Mouse (Mus musculus): ENCODE data around the gene Poln. TPM values are rescaled to one million over a fixed set of nuclear protein-coding genes. Genes with fewer than 3 reads are reported as not detected.

The Poln gene
- 0.54 and 0.56 TPM in 2 replicates for polyA plus RNA-seq (2016; fragmentation: Nextera tagmentation; extraction: Ambion mirVana)

- DNase-seq (ENCODE audit: low spot score): peak; percentile 99
- H3K27ac ChIP-seq: peak within 1 kb of the TSS; percentile 96
- no peaks in the 10 kb centered on the region for H3K27me3 ChIP-seq (ENCODE audit: insufficient read depth, poor library complexity, severe bottlenecking)
- peak within 1 kb of the TSS; percentile 86 for H3K4me3 ChIP-seq
- no peaks in the 10 kb centered on the region for H3K9me3 ChIP-seq
- WGBS: under 1% methylated on average over 57 of the region's 57 CpGs
- H3K4me1 ChIP-seq (replicated peaks): peaks cover 49% of the 10 kb centered on the region
- H3K36me3 ChIP-seq: peaks cover 22% of the 10 kb centered on the region
Measured at GRCm38 (mm10) chr5:34168950-34169891, at the start of gene Poln, which contains the start of gene Haus3. Poln (minus strand) TSS chr5:34169448. Haus3 (minus strand) TSS chr5:34169527.

- Histone ChIP-seq H3K4me3 (no peak overlapping the region), H3K36me3 (no peaks in the 10 kb centered on the region), H3K9me3 (no peaks in the 10 kb centered on the region), H3K27me3 (ENCODE audit: insufficient read depth, poor library complexity, severe bottlenecking) (no peaks in the 10 kb centered on the region), H3K27ac (no peak overlapping the region), H3K4me1 (replicated peaks) (0 out of 2 replicates have a peak, but pooled peaks cover 3% of the 10 kb centered on the region)
- WGBS: 75% methylated on average over 5 of the region's 5 CpGs
- DNase-seq (ENCODE audit: low spot score): no peak
Measured at GRCm38 (mm10) chr5:34218672-34219071, 49.4 kb upstream of the Poln start.

GRCm38 (mm10) chr5:34217756-34218155, 48.5 kb upstream of the Poln start:
- Histone ChIP-seq H3K27me3 (ENCODE audit: insufficient read depth, poor library complexity, severe bottlenecking) (no peaks in the 10 kb centered on the region), H3K4me1 (replicated peaks) (0 out of 2 replicates have a peak, but pooled peaks cover 3% of the 10 kb centered on the region), H3K27ac (no peak overlapping the region), H3K9me3 (no peaks in the 10 kb centered on the region), H3K36me3 (no peaks in the 10 kb centered on the region), H3K4me3 (no peak overlapping the region)
- DNase-seq (ENCODE audit: low spot score): no peak
- WGBS: 71% methylated on average over 9 of the region's 9 CpGs

- Histone ChIP-seq H3K27me3 (ENCODE audit: insufficient read depth, poor library complexity, severe bottlenecking) (no peaks in the 10 kb centered on the region), H3K9me3 (no peaks in the 10 kb centered on the region), H3K4me1 (replicated peaks) (0 out of 2 replicates have a peak, but pooled peaks cover 3% of the 10 kb centered on the region), H3K36me3 (no peaks in the 10 kb centered on the region), H3K4me3 (no peak overlapping the region), H3K27ac (no peak overlapping the region)
- WGBS: 79% methylated on average over 7 of the region's 7 CpGs
- DNase-seq (ENCODE audit: low spot score): no peak
Measured at GRCm38 (mm10) chr5:34216025-34216424, 46.8 kb upstream of the Poln start.

GRCm38 (mm10) chr5:34213659-34214058, 44.4 kb upstream of the Poln start:
- WGBS: 81% methylated on average over 8 of the region's 8 CpGs
- Histone ChIP-seq H3K4me3 (no peak overlapping the region), H3K36me3 (no peaks in the 10 kb centered on the region), H3K9me3 (no peaks in the 10 kb centered on the region), H3K4me1 (replicated peaks) (0 out of 2 replicates have a peak, but pooled peaks cover 3% of the 10 kb centered on the region), H3K27ac (no peak overlapping the region), H3K27me3 (ENCODE audit: insufficient read depth, poor library complexity, severe bottlenecking) (no peaks in the 10 kb centered on the region)
- DNase-seq (ENCODE audit: low spot score): no peak

- Histone ChIP-seq H3K36me3 (no peaks in the 10 kb centered on the region), H3K4me3 (no peak overlapping the region), H3K4me1 (replicated peaks) (peaks cover 10% of the 10 kb centered on the region), H3K27me3 (ENCODE audit: insufficient read depth, poor library complexity, severe bottlenecking) (no peaks in the 10 kb centered on the region), H3K27ac (no peak overlapping the region), H3K9me3 (no peaks in the 10 kb centered on the region)
- DNase-seq (ENCODE audit: low spot score): peak; percentile 77
- 0% methylated on average over 1 of the region's 1 CpGs for WGBS
Measured at GRCm38 (mm10) chr5:34210279-34210678, 41.0 kb upstream of the Poln start.

GRCm38 (mm10) chr5:34207503-34207902, 38.3 kb upstream of the Poln start:
- DNase-seq (ENCODE audit: low spot score): no peak
- no peaks in the 10 kb centered on the region for H3K27me3 ChIP-seq (ENCODE audit: insufficient read depth, poor library complexity, severe bottlenecking)
- WGBS: 65% methylated on average over 3 of the region's 3 CpGs
- no peaks in the 10 kb centered on the region for H3K36me3 ChIP-seq
- H3K9me3 ChIP-seq: no peaks in the 10 kb centered on the region
- no peak overlapping the region for H3K27ac ChIP-seq
- H3K4me3 ChIP-seq: no peak overlapping the region
- H3K4me1 ChIP-seq (replicated peaks): peaks cover 10% of the 10 kb centered on the region

- DNase-seq (ENCODE audit: low spot score): no peak
- Histone ChIP-seq H3K27ac (no peak overlapping the region), H3K9me3 (no peaks in the 10 kb centered on the region), H3K4me3 (no peak overlapping the region), H3K4me1 (replicated peaks) (peaks cover 10% of the 10 kb centered on the region), H3K36me3 (no peaks in the 10 kb centered on the region), H3K27me3 (ENCODE audit: insufficient read depth, poor library complexity, severe bottlenecking) (no peaks in the 10 kb centered on the region)
- 77% methylated on average over 2 of the region's 2 CpGs for WGBS
Measured at GRCm38 (mm10) chr5:34205788-34206187, 36.5 kb upstream of the Poln start.

GRCm38 (mm10) chr5:34204911-34205310, 35.7 kb upstream of the Poln start:
- no peaks in the 10 kb centered on the region for H3K36me3 ChIP-seq
- no peak overlapping the region for H3K4me3 ChIP-seq
- no peak overlapping the region for H3K27ac ChIP-seq
- WGBS: 85% methylated on average over 2 of the region's 2 CpGs
- H3K4me1 ChIP-seq (replicated peaks): peaks cover 10% of the 10 kb centered on the region
- no peak for DNase-seq (ENCODE audit: low spot score)
- no peaks in the 10 kb centered on the region for H3K27me3 ChIP-seq (ENCODE audit: insufficient read depth, poor library complexity, severe bottlenecking)
- H3K9me3 ChIP-seq: no peaks in the 10 kb centered on the region

- Histone ChIP-seq H3K27ac (no peak overlapping the region), H3K4me1 (replicated peaks) (0 out of 2 replicates have a peak, but pooled peaks cover 3% of the 10 kb centered on the region), H3K9me3 (no peaks in the 10 kb centered on the region), H3K36me3 (no peaks in the 10 kb centered on the region), H3K27me3 (ENCODE audit: insufficient read depth, poor library complexity, severe bottlenecking) (no peaks in the 10 kb centered on the region), H3K4me3 (no peak overlapping the region)
- 93% methylated on average over 4 of the region's 4 CpGs for WGBS
- DNase-seq (ENCODE audit: low spot score): no peak
Measured at GRCm38 (mm10) chr5:34202006-34202405, 32.8 kb upstream of the Poln start.

- H3K4me1 ChIP-seq (replicated peaks): no peaks in the 10 kb centered on the region
- H3K36me3 ChIP-seq: no peaks in the 10 kb centered on the region
- no peaks in the 10 kb centered on the region for H3K9me3 ChIP-seq
- WGBS: 80% methylated on average over 2 of the region's 2 CpGs
- no peaks in the 10 kb centered on the region for H3K27me3 ChIP-seq (ENCODE audit: insufficient read depth, poor library complexity, severe bottlenecking)
- no peak for DNase-seq (ENCODE audit: low spot score)
- H3K27ac ChIP-seq: no peak overlapping the region
- H3K4me3 ChIP-seq: no peak overlapping the region
Measured at GRCm38 (mm10) chr5:34201396-34201795, 32.1 kb upstream of the Poln start.

GRCm38 (mm10) chr5:34198615-34199014, 29.4 kb upstream of the Poln start:
- no peak for DNase-seq (ENCODE audit: low spot score)
- no peak overlapping the region for H3K27ac ChIP-seq
- H3K4me1 ChIP-seq (replicated peaks): no peaks in the 10 kb centered on the region
- 88% methylated on average over 6 of the region's 6 CpGs for WGBS
- no peak overlapping the region for H3K4me3 ChIP-seq
- no peaks in the 10 kb centered on the region for H3K36me3 ChIP-seq
- no peaks in the 10 kb centered on the region for H3K27me3 ChIP-seq (ENCODE audit: insufficient read depth, poor library complexity, severe bottlenecking)
- no peaks in the 10 kb centered on the region for H3K9me3 ChIP-seq

GRCm38 (mm10) chr5:34197243-34197642, 28.0 kb upstream of the Poln start:
- DNase-seq (ENCODE audit: low spot score): no peak
- Histone ChIP-seq H3K4me3 (no peak overlapping the region), H3K36me3 (no peaks in the 10 kb centered on the region), H3K4me1 (replicated peaks) (no peaks in the 10 kb centered on the region), H3K27me3 (ENCODE audit: insufficient read depth, poor library complexity, severe bottlenecking) (no peaks in the 10 kb centered on the region), H3K9me3 (no peaks in the 10 kb centered on the region), H3K27ac (no peak overlapping the region)
- WGBS: 81% methylated on average over 4 of the region's 4 CpGs

Measured in hindbrain, embryonic 10.5 days (tissue).